Mouse (Mus musculus) right cerebral cortex, adult 18-20 months (tissue): ENCODE results near the gene Tln2.

Experiments used
- DNase-seq: peaks from one replicate; pipeline ENCODE4 v3.0.0; 2022; ENCODE audit warnings: mixed read lengths

The Tln2 gene

DNA sequence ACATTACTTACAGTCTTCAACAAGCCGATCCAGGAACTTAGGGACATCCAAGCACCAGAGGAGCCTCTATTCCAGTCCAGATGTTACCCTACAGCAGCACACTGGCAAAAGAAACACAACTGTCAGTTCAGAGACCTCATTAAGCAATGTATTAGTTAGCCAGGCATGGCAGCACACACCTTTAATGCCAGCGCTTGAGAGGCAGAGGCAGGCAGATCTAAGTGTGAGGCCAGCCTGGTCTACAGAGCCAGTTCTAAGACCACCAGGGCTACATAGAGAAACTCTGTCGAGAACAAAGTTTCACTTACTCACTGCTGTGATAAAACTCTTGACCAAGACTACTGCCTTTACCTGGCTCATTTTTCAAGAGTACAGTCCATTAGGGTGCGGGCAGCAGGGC lies at the start of gene Tln2:
TSS of gene Tln2 (minus strand) at position 101 of the 400 bp plus-strand sequence.
- no peak for DNase-seq

DNA sequence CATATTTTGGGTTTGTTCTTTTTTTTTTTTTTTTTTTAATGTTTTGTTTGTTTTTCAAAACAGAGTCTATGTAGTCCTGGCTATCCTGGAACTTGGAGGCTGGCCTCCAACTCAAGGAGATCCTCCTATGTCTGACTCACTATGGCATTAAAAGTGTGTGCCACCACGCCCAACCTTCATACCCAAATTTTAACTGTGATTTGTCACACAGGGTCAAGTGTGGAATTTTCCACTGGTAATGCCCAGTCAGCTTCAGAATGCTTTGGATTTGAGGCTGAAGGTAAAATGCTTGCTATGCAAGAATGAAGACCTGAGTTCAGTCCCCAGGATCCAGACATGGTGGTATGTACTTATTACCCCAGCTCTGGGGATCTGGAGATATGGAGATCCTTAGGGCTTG lies 49.7 kb upstream of the Tln2 start:
- no peak for DNase-seq

DNA sequence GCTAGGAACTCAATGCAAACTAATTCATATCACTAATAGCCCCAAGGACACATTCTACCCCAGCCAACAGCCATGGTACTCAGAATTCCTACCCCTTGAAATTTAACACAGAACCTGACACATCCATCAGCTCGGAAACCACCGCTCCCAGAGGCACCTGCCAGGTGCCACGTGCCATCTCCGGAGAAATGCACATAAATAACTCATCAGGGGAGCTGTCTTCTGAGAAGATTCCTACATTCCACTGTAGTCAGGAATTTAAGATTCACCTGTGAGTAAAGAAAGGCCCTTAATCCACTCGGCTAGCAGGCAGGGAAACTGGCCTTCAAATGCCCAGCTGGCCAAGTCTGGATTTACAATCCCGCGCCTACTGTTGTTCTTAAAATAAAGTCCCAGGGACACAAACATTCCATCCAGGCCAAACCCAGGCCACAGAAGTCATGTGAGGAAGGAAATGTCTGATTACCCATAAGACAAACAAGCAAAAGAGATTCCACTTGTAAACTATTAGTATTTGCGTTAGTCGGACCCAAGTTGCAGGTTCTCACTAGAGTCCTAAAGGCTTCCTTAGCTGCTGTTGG lies 48.4 kb upstream of the Tln2 start:
- no peak for DNase-seq

DNA sequence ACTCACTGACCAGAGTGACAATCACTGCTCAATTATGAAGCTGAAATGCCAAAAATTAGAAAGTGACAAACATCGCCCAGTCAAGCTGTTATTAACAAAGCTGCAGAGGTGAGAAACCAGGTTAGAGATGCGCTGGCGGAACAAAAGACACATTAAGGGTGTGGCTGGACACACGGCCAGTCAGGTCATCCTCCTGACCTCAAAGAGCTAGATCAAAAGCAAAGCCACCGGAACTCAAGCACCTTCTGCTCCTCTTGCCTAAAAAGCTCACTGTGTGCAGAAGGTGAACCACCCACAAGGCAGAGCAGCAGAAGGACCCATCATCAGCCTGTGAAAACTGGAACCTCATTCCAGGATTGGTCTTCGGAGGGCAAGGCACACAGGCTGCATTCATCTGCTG lies 47.8 kb upstream of the Tln2 start:
- DNase-seq, result no peak

DNA sequence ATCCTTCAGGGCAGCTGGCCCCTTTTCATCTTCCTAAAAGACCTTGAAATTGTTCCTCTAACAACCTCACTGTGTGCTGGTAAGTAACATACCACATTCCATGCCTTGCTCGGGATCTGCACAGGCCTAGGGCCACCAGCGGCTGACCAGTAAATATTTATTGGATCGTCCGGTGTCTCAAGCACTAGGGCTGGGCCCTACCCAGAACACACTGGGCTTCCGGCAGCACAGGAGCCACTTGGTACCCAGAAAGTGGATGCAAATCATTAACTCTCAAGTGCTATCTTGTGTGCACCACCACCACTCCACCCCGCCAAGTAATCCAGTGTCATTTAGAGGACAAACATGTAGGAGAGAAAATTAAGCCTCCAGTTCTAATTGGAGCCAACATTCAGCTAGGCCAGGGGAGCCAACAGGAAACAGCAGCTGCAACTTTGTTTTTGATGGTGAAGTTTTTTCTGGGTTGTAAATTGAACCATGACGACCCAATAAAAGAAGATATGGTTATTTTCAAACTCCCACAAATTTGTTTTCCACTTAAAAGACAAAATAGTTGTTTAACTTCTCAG lies 46.4 kb upstream of the Tln2 start:
- DNase-seq, result no peak

DNA sequence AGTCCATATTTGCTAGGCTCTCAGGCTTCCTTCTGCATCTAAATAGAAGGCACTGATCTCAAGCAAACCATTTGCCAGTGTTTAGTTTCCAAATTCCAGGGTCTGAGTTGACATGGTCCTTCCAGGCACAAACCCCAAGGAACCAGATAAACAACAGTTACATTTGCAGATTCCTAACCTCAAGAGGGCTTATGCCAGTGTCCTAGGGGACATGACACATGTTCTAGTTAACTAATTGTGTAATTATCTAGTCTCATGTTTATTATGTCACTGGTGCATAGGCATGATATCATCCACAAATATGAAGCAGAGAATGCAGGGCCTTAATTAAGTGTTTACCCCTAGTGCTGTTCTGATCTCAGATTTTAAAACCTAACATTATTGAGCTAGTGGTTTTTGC lies 45.4 kb upstream of the Tln2 start:
- no peak for DNase-seq

DNA sequence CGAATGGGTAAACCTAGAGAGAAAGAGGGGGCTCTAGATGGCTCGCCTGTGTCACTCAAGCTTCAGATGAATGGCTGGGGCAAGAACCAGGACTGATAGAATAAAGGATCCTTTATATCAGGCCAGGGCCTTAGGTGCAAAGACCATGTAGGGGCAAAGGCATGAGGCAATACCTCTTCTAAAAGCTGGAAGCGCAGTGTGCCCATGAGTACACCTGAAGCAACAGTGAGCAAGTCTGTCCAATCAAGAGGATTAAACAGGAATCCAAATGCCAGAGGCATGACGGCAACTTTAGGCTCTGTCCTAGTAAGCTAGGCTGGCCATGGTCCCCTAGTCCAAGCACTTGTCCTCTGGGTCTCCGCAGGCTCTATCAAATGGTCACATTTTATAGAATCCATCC lies 42.8 kb upstream of the Tln2 start:
- DNase-seq, result no peak

DNA sequence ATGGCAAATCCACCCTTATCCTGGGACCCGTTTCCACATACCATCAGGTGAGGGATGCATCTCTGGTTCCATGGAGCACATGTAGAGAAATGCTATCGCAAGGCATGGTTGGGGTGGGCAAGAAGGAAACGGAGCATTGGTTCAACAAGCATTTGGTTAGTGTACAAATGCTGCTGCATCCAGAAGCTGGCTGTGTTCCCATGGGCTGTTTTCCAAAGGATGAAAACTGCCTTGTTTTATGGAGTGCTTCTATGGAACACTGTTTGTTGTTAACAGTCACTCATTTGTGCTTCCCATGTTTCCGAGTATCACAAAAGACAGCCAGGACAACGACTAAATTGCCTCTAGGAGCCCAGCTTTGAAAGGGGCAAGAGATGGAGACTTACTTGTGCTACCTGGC lies 35.7 kb upstream of the Tln2 start:
- DNase-seq, result no peak

DNA sequence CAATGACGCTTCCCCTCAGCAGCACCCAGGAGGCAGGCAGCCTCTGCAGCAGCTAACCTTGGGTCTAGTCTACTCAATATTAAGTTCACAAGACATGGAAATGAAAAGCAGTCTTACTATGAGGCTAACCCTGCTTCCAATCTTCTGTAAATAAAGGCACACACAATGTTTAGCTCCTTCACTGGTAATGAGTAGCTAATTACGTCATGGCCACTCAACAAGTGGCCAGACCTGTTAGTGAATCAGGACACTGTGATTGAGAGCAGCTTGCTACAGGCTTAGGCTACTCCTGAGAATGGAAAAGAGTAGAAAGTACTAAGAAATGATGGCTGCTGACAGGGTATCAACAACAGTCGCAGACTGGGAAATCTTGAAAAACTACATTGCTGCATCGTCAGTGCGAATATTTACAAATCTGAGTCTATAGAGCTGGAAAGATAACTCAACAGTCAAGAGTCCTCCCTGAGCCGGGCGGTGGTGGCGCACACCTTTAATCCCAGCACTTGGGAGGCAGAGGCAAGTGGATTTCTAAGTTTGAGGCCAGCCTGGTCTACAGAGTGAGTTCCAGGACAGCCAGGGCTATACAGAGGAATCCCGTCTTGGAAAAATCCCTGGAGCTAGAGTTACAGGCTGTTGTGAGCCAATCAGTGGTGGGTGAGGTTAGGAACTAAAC lies 34.1 kb upstream of the Tln2 start:
- no peak for DNase-seq

DNA sequence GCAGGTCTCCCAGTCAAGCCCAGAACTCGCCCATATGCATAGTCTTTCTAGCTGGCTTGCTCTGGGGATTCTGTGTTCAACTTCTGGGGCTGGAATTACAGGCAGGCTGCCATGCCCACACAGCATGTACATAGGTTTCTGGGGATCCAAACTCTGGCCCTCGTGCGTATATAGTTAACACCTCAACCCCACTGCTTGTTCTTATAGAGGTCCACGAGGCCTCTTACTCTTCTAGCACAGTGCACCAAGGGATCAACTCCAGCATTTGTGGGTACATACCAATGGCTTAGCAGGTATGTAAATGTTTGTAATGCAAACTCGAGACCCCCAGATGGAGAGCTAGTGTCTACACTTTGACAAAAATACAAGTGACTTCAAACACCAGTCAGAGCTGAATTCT lies 33.2 kb upstream of the Tln2 start:
- no peak for DNase-seq

DNA sequence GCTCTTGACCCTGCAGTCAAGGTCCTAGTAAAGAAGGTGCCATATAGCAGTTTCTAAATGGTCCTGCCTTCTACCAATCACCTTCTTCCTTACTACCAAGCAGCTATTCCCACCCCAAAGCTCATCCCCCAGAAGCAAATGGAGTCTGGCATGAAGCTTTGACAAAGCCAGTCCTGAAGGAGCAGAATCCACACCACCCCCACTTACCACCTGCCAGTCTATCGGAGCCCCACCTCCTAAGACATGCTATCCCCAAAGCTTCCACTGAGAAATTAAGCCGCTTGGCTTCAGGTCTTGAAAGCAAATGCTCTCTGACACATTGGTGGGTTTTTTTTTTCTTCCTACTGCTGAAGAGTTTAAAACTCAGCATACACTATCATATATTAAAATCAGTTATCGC lies 27.6 kb upstream of the Tln2 start:
- DNase-seq, result no peak

DNA sequence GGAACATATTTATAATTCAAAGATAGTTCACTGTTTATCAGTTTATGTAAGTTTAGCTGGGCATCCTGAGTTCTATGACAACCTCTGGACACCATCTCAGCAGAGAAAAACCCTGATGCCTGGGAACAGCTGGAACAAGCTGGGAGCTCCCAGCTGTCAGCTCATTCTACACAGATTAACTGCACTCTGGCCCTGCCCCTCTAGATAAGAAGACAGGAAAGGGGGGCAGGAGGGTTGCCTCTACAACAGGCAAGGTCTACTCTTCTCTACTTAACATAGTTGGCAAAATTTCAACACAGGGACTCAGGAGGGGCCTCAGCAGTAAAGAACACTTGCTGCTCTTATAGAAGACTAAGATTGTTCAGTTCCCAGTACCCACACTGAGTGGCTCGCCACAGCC lies 27.0 kb upstream of the Tln2 start:
- DNase-seq, result no peak

DNA sequence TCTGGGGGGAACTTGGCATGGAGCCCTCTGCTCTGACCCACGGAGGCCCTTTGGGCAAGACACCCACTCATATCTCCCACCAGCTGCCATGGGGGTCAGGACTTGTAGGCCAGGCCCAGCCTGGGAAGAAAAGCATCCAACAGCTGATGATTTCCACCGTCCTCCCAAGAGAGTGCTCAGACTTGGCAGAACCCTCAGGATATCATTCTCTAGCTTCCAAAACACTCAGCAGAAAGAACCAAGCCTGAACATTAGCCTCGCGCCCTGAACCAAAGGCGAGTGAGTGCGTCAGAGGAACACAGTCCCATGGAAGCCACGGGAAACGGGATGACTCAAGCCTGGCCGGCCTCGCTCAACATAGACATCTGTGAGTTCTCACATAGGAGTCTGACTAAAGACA lies 25.4 kb upstream of the Tln2 start:
- no peak for DNase-seq

DNA sequence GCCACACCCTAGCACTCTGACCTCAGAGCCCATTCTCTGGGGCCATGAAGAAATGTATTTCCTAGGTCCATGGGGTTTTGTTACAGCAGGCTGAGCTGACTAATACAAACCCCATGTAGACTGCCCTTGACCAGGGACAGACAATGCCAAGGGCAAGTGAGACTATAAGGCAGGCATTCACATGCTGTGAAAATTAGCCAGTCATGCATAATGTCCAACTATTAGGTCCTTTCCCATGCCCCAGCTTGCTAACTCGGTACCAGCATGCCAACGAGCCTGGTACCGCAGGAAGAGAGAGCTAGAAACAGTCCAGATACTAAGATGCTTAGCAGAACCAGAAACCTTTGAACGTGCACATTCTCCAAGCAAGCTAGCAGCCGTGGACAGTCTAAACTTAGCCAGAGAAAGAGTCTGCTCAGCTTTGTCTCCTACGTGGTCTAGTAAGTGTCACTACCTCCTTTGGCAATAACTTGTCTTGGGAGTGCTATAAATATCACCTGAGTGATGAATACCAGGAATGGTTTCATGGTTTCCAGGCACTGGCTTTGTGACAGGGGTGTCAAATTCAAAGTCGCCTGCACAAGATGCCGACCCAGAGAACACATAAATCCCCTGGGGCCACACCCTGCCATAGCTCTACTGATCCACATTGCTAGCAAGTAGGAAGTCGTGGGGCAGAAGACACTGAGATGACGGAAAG lies 22.2 kb upstream of the Tln2 start:
- no peak for DNase-seq

DNA sequence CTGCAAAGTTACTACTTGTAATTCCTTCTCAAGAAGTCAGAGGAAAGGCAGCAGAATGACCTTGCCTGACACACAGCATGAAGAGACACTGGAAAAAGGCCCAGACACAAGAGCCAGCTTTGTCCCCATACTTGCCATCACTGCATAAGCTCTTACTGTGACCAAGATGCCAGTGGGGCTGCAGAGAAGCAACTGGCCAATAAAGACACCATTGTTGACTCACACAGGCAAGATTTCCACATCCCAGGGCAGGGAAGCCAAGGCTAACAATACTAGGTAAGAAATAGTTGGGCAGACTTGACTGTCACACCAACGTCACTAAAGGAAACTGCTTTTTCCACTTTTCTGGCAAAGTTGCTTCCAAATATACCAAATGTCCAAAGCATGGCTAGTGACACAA lies 20.0 kb upstream of the Tln2 start:
- no peak for DNase-seq

DNA sequence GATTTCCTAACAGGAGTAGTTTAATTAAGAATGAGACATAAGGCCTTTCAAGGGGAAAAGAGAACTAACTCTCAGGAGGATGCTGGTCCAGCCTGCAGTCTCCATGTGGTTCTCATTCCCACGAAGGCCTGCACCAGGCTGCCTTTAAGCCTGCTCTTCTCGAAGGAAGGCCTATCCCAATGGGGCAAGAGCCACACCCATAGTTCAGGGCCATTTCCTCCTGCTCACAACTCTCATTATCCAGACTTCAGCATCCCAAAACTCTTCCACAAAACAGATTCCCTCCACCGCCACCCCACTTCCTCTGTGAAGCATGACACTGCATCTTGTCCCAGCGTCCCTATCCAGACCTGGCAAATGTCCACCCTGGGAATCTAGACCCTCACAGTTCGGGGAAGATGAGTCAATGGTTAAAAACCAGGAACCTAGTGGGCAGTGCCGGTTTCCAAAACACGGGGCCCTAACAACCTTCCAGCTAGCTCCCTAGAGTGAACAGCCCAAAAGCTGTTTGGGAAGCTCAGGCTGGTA lies 15.3 kb upstream of the Tln2 start:
- no peak for DNase-seq

DNA sequence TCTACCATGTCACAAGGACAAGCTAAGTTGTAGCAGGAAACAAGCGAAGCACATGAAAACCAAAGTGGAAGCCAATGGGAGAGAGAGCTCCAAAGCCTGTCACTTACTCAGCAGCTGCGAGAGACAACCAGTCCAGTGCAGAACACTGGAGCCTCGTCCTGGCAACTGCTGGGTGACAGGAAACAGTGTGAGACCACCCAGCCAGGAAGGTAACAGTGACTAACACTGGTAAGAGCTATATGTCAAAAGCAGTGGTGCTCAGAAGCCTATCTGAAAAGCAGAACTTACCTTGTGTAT lies 14.1 kb upstream of the Tln2 start:
- DNase-seq, result no peak

DNA sequence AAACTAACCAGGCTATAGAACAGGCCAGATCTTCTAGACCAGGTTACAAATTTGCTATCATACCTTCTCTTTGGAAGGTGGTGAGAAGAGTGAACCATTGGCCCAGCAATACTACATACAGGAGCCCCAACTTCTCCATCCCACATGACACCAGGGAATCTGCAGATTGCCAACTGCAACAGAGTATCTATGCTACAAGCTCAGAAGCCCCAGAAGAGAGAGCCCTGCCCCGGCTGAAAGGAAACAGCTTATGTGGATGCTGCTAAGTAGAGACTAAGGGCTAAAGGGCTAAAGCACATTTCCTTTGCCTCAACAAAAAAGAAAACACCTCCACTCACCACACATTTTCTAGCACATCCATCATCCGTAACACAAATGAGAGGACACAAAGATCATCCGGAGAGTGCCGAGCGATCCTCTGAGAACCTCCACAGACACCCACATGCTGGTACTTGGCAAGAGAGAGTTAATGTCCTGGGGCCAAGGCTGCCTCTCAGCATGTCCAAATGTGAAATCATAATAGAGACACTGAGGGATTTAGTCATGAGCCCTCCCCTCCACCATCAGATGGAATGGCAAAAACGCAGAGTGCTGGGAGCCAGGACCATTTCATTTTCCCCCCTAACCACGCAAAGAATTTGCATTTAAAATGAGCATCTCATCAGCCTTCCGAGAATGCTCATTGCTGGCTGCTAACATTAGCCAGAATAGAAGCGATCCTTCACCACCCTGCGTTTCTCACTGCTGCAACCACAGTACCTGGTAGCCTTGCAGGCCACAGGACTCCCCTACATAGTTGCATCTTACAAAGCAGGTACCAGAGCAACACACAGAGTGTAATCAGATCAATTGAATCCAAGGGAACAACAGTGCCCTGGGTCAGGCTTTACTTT lies 13.5 kb upstream of the Tln2 start:
- DNase-seq, result no peak

DNA sequence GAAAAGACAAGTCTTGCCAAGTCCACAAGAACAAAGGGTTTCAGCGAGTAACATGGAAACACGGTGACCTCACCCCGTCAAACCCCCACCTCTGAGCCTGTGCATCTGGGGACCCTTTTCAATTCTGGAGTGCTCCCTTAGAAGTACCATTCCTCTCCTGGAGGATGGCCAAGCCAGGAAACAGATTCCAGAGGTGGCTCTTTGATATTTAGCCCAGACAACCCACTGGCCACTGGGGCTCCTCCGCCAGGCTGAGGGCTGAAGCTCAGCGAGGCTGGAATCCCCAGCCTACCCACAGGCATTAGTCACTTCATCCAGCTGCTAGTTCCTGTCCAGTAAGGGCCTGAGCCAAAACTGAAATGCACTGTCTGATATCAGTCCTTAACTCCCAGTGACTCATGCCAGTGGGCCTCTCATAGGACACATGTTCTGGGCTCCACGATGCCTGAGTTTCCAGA lies 6.3 kb upstream of the Tln2 start:
- no peak for DNase-seq

DNA sequence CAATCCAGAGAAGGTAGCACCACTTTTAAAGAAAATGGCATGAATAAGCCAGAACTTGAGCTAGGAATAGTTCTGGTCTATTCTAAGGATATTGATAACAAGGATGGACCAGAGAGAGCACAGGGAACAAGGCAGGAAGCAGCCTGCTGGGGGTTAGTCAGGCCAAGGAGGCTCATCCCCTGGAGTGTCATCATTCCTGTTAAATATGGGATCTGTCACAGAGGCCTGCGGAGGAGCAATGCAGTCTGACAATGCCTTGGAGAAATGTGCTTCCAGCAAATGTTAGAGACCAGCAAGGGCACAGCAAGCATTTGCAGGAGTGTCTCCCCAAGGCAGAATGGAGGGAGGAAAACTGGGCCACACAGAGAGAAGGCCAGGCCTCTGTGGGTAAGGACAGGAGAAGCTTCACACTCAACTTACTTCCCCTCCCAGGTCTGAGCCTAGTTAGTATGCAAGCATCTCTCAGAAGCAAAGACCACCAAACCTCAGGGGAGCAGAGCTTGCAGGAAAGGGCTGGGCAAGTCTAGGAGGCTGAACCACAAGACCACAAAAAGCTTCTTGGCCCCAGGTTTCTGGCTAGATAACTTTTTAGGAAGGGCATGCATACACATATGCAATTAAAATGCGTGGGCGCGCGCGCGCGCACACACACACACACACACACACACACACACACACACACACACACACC lies 9.5 kb downstream of the Tln2 start:
- no peak for DNase-seq

DNA sequence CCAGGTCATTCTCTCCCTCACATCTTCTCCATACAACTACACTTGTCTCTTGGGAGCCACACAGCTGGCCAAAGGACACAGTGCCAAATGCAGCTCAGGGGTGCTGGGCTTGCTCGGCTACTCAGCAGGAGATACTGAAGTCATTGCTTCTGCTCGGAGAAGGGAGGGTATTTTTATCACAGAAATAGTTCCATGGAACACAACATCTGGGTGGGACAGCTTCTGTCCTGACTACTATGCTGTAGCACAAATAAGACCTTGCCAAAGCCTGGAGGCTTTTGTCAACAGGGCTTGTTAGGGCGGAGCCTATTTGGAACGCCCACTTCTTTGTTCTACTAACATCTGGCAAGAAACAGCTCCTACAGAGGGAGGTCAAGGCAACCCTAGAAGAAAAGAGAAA lies 10.2 kb downstream of the Tln2 start:
- no peak for DNase-seq

DNA sequence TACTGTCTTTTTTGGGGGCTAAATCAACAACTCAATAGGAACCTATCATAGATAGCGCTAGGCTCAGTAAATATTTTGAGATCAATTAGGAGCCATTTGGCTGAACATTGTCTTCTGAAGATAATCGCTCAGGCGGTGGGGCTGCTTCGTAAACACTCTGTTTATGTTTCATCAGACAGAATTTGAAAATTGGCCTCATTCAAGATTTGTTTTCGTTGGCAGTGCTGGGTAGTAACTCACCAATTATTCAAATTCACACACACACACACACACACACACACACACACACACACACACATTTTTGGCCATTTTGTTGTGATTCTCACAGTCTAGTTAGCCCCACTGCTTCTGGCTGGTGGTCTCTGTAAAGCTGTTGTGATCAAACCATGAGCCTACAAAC lies 12.9 kb downstream of the Tln2 start:
- no peak for DNase-seq
